Mouse (Mus musculus) liver, embryonic 14.5 days (tissue): ENCODE data around the gene Capn11. TPM values are rescaled to one million over a fixed set of nuclear protein-coding genes. Genes with fewer than 3 reads are reported as not detected.

ENCODE experiments used
- ATAC-seq: fragments of 200-750 bp; cut with Nextera tagmentation; 2 replicates; pipeline ENCODE4 v1.8.0; 2017; ENCODE audit warnings: moderate number of reproducible peaks, mild to moderate bottlenecking, moderate library complexity; ENCODE audit not compliant: insufficient read depth
- DNase-seq, 3 experiments: peaks; one replicate each; pipeline ENCODE4 v3.0.0-alpha.2; 2012 to 2013; ENCODE audit warnings: low read depth in 3 of 3, low spot score in 3 of 3
- H3K27ac ChIP-seq: fragments of 300-500 bp; sonication (generic); 2 replicates; pipeline ENCODE4 v1.5.1; 2014; ENCODE audit warnings: moderate library complexity, mild to moderate bottlenecking, control low read depth, inconsistent platforms
- H3K27me3 ChIP-seq: fragments of 300-500 bp; sonication (generic); 2 replicates; pipeline ENCODE4 v1.6.1; 2014; ENCODE audit warnings: mild to moderate bottlenecking, low read length, moderate library complexity; ENCODE audit not compliant: control insufficient read depth, insufficient read depth
- H3K36me3 ChIP-seq: fragments of 300-500 bp; sonication (generic); replicated peaks from 2 replicates; pipeline ENCODE4 v1.6.1; 2014; ENCODE audit warnings: low read depth; ENCODE audit not compliant: control insufficient read depth, insufficient read depth
- H3K4me1 ChIP-seq, 2 experiments: fragments of 200-500 bp in 1 of 2; fragments of 300-500 bp in 1 of 2; sonication (generic) in 1 of 2; replicated peaks; 2 replicates each; pipeline ENCODE4 v1.6.1; 2012 to 2014; ENCODE audit warnings: antibody characterized with exemption in 1 of 2, inconsistent platforms in 1 of 2, low read length in 1 of 2; ENCODE audit not compliant: control insufficient read depth in 2 of 2, insufficient read depth in 2 of 2
- H3K4me2 ChIP-seq: fragments of 300-500 bp; sonication (generic); 2 replicates; pipeline ENCODE4 v1.6.1; 2014; ENCODE audit warnings: low read depth, mild to moderate bottlenecking, control low read depth, moderate library complexity
- H3K4me3 ChIP-seq, 2 experiments: fragments of 200-500 bp in 1 of 2; fragments of 300-500 bp in 1 of 2; sonication (generic) in 1 of 2; 2 replicates each; pipeline ENCODE4 v1.5.1; 2012 to 2014; ENCODE audit warnings: low read depth in 2 of 2, low read length in 2 of 2, mild to moderate bottlenecking in 2 of 2, control low read depth in 1 of 2, inconsistent platforms in 1 of 2, moderate library complexity in 1 of 2; ENCODE audit not compliant: insufficient read depth in 1 of 2
- H3K9ac ChIP-seq: fragments of 300-500 bp; sonication (generic); replicated peaks from 2 replicates; pipeline ENCODE4 v1.6.1; 2014; ENCODE audit warnings: mild to moderate bottlenecking, control low read depth, moderate library complexity
- H3K9me3 ChIP-seq: fragments of 300-500 bp; sonication (generic); 2 replicates; pipeline ENCODE4 v1.6.1; 2016; ENCODE audit warnings: low read length, mixed read lengths; ENCODE audit not compliant: control insufficient read depth
- CTCF ChIP-seq: IDR thresholded peaks from 2 replicates; pipeline ENCODE4 v1.5.1; 2016; ENCODE audit warnings: antibody characterized with exemption, low read depth, control low read depth
- EP300 ChIP-seq: IDR thresholded peaks from 2 replicates; pipeline ENCODE4 v1.6.1; 2016; ENCODE audit warnings: antibody characterized with exemption, low read depth
- WGBS: fragments of 180-500 bp; shearing (Covaris S2); extraction: QIAGEN DNeasy Blood & Tissue Kit; methylation state at CpG from one replicate; pipeline ENCODE4 v1.1.7; 2014; ENCODE audit not compliant: insufficient replicate concordance; 5-methylcytosine and 5-hydroxymethylcytosine counted together
- polyA plus RNA-seq, 2 experiments: library from polyadenylated mRNA; depleted of rRNA in 1 of 2; stranded (reverse) in 1 of 2; unstranded in 1 of 2; fragments of >200 nt; fragmentation: Nextera tagmentation in 1 of 2; extraction: Ambion mirVana in 1 of 2; gene quantifications; 2 replicates each; pipeline versions ENCODE4 v1.2.1 to v1.2.3; 2012 to 2014

Capn11 gene
- polyA plus RNA-seq, 2 experiments, result not detected

- Histone ChIP-seq H3K27ac (peak overlapping the region; percentile 90), H3K4me1 (peaks cover 34 to 48% of the 10 kb centered on the region in 2 experiments), H3K9me3 (no peaks in the 10 kb centered on the region), H3K27me3 (no peaks in the 10 kb centered on the region), H3K36me3 (peaks cover 12% of the 10 kb centered on the region), H3K9ac (peak overlapping the region; percentile 92), H3K4me3 (peak overlapping the region; percentile 91 to 96), H3K4me2 (peak overlapping the region; percentile 95)
- TF ChIP-seq EP300 (no peak), CTCF (peak; percentile 2; the same call in 1 of the 2 replicates)
- peak in 1 of 3 experiments; percentile 60 for DNase-seq
- ATAC-seq, result peak; percentile 57
- under 1% methylated on average over 58 of the region's 58 CpGs for WGBS
Measured at GRCm38 (mm10) chr17:45594881-45595735, 64.0 kb downstream of the Capn11 start.

- peak overlapping the region; percentile 92 for H3K9ac ChIP-seq
- no peak for DNase-seq
Measured at GRCm38 (mm10) chr17:45594195-45594594, 64.9 kb downstream of the Capn11 start.

GRCm38 (mm10) chr17:45593479-45593878 is 65.6 kb downstream of the Capn11 start:
- peak; percentile 83 to 88 (median 86) for DNase-seq
- 11% methylated on average over 8 of the region's 8 CpGs for whole genome bisulfite sequencing
- H3K4me2 ChIP-seq, result peak overlapping the region; percentile 95
- no peaks in the 10 kb centered on the region for H3K27me3 ChIP-seq
- peaks cover 32 to 39% of the 10 kb centered on the region in 2 experiments for H3K4me1 ChIP-seq
- no peaks in the 10 kb centered on the region for H3K9me3 ChIP-seq
- TF ChIP-seq EP300 (peak; percentile 88), CTCF (no peak)
- H3K27ac ChIP-seq, result peak overlapping the region; percentile 90
- H3K4me3 ChIP-seq, result peak overlapping the region; percentile 91 to 96
- peak overlapping the region; percentile 92 for H3K9ac ChIP-seq
- ATAC-seq, result peak; percentile 83
- H3K36me3 ChIP-seq, result peaks cover 28% of the 10 kb centered on the region

More at GRCm38 (mm10) chr17:45594195-45594594, 64.9 kb downstream of the Capn11 start:
- H3K27ac ChIP-seq, result peak overlapping the region; percentile 90
- H3K4me1 ChIP-seq, result peaks cover 34 to 41% of the 10 kb centered on the region in 2 experiments
- ATAC-seq, result no peak
- no peaks in the 10 kb centered on the region for H3K27me3 ChIP-seq
- TF ChIP-seq CTCF, result no peak
- no peak for TF ChIP-seq EP300
- no peaks in the 10 kb centered on the region for H3K9me3 ChIP-seq
- peaks cover 21% of the 10 kb centered on the region for H3K36me3 ChIP-seq
- H3K4me3 ChIP-seq, result peak overlapping the region; percentile 91 to 96
- 14% methylated on average over 8 of the region's 8 CpGs for WGBS
- H3K4me2 ChIP-seq, result peak overlapping the region; percentile 95

GRCm38 (mm10) chr17:45592606-45593431 is 66.3 kb downstream of the Capn11 start:
- DNase-seq (no peak), ATAC-seq (peak; percentile 67)
- WGBS, result 15% methylated on average over 8 of the region's 8 CpGs
- H3K9ac ChIP-seq, result peak overlapping the region; percentile 92
- H3K4me3 ChIP-seq, result peak overlapping the region; percentile 91 to 96
- no peaks in the 10 kb centered on the region for H3K9me3 ChIP-seq
- peak overlapping the region; percentile 95 for H3K4me2 ChIP-seq
- peaks cover 26 to 33% of the 10 kb centered on the region in 2 experiments for H3K4me1 ChIP-seq
- peaks cover 35% of the 10 kb centered on the region for H3K36me3 ChIP-seq
- H3K27ac ChIP-seq, result peak overlapping the region; percentile 90
- TF ChIP-seq EP300 (no peak), CTCF (no peak)
- no peaks in the 10 kb centered on the region for H3K27me3 ChIP-seq
